Mouse (Mus musculus) spleen, adult 18-20 months (tissue): ENCODE measurements around the gene Clec16a.

ENCODE experiments used
- DNase-seq, 2 experiments: peaks; one replicate each; pipeline ENCODE4 v3.0.0; 2022; ENCODE audit warnings: mixed read lengths in 2 of 2

The Clec16a gene

GRCm38 (mm10) chr16:10689748-10690318 is 144.7 kb downstream of the Clec16a start:
- DNase-seq = no peak

GRCm38 (mm10) chr16:10690442-10690841 is 145.3 kb downstream of the Clec16a start:
- DNase-seq = no peak

GRCm38 (mm10) chr16:10691705-10692104 is 146.6 kb downstream of the Clec16a start:
- no peak for DNase-seq

GRCm38 (mm10) chr16:10692848-10693247 is 147.7 kb downstream of the Clec16a start:
- no peak for DNase-seq

GRCm38 (mm10) chr16:10693424-10693823 is 148.3 kb downstream of the Clec16a start:
- no peak for DNase-seq

GRCm38 (mm10) chr16:10694414-10694851 is 149.3 kb downstream of the Clec16a start:
- no peak for DNase-seq

- DNase-seq = no peak
Measured at GRCm38 (mm10) chr16:10697861-10698659, 152.9 kb downstream of the Clec16a start.

GRCm38 (mm10) chr16:10699316-10699715 is 154.2 kb downstream of the Clec16a start:
- DNase-seq = no peak

- DNase-seq = no peak
Measured at GRCm38 (mm10) chr16:10700160-10700559, 155.0 kb downstream of the Clec16a start.

GRCm38 (mm10) chr16:10702399-10702798 is 157.3 kb downstream of the Clec16a start:
- no peak for DNase-seq

- DNase-seq = no peak
Measured at GRCm38 (mm10) chr16:10703932-10704331, 158.8 kb downstream of the Clec16a start.

- DNase-seq = no peak
Measured at GRCm38 (mm10) chr16:10705396-10705795, 160.3 kb downstream of the Clec16a start.

GRCm38 (mm10) chr16:10711524-10711923 is 166.4 kb downstream of the Clec16a start:
- no peak for DNase-seq

GRCm38 (mm10) chr16:10713041-10713440 is 167.9 kb downstream of the Clec16a start:
- no peak for DNase-seq

GRCm38 (mm10) chr16:10713441-10714239 is 168.5 kb downstream of the Clec16a start:
- no peak for DNase-seq

- DNase-seq = no peak
Measured at GRCm38 (mm10) chr16:10715211-10715610, 170.1 kb downstream of the Clec16a start.

GRCm38 (mm10) chr16:10715632-10716031 is 170.5 kb downstream of the Clec16a start:
- DNase-seq = no peak

GRCm38 (mm10) chr16:10716696-10717095 is 171.6 kb downstream of the Clec16a start:
- no peak for DNase-seq

- DNase-seq = no peak
Measured at GRCm38 (mm10) chr16:10719971-10720370, 174.8 kb downstream of the Clec16a start.

- DNase-seq = no peak
Measured at GRCm38 (mm10) chr16:10722882-10723544, 177.9 kb downstream of the Clec16a start.

- DNase-seq = no peak
Measured at GRCm38 (mm10) chr16:10723816-10724647, 178.9 kb downstream of the Clec16a start.

GRCm38 (mm10) chr16:10725156-10725555 is 180.0 kb downstream of the Clec16a start:
- no peak for DNase-seq
